In genomic region chr10:80170052-80170451, GRCm38 (mm10) we compare ENCODE assay signal across 12 mouse cellular contexts. TPM values are rescaled to one million over a fixed set of nuclear protein-coding genes. Genes with fewer than 3 reads are reported as not detected.
DNase-seq lines count a peak whose midpoint lies in the region; ATAC-seq and TF ChIP-seq lines count a peak whose summit lies in the region.
"Had no signal": no experiment of that assay in that cellular context is flagged by ENCODE, and none has a peak within 500 bp of the region (broad histone marks: within the 10 kb centered on the region; RNA-seq: fewer than 3 reads in every experiment).

No protein-coding gene starts in this region.

- no peaks in the 10 kb centered on the region for H3K9me3 ChIP-seq in E14TG2a.4 (ENCODE audit: low read length)
- H3K9me3 ChIP-seq in hindbrain, embryonic 13.5 days: no peaks in the 10 kb centered on the region
- H3K9me3 ChIP-seq: heart, embryonic 15.5 days; limb, embryonic 12.5 days had no signal

- H3K27ac ChIP-seq in cerebellum, adult 2 months (ENCODE audit: insufficient read depth, low read length): no peak overlapping the region
- 0 out of 2 replicates have a peak overlapping the region, but pooled peaks have one; percentile 18 for H3K27ac ChIP-seq in hindbrain, embryonic 13.5 days
- H3K27ac ChIP-seq: heart, embryonic 15.5 days; limb, embryonic 12.5 days had no signal

- H3K9ac ChIP-seq in hindbrain, embryonic 13.5 days: peak overlapping the region; percentile 51
- H3K9ac ChIP-seq: heart, embryonic 15.5 days had no signal

- 85% methylated on average over 16 of the region's 16 CpGs for WGBS in cerebellum, adult 2 months
- 98% methylated on average over 16 of the region's 16 CpGs for WGBS in hindbrain, embryonic 13.5 days

- H3K27me3 ChIP-seq in cerebellum, adult 2 months (ENCODE audit: control insufficient read depth, insufficient read depth, low read length): no peaks in the 10 kb centered on the region
- H3K27me3 ChIP-seq in E14TG2a.4 (ENCODE audit: insufficient read depth, low read length): no peaks in the 10 kb centered on the region
- no peaks in the 10 kb centered on the region for H3K27me3 ChIP-seq in hindbrain, embryonic 13.5 days
- H3K27me3 ChIP-seq: heart, embryonic 15.5 days; limb, embryonic 12.5 days had no signal

- peaks cover 13% of the 10 kb centered on the region for H3K4me1 ChIP-seq in cerebellum, adult 2 months (ENCODE audit: control insufficient read depth, insufficient read depth, low read length)
- H3K4me1 ChIP-seq in E14TG2a.4 (replicated peaks; ENCODE audit: low read depth, low read length): peaks cover 80% of the 10 kb centered on the region
- peaks cover 73% of the 10 kb centered on the region for H3K4me1 ChIP-seq in hindbrain, embryonic 13.5 days (replicated peaks)

- TF ChIP-seq POLR2A in cerebellum, adult 2 months (IDR thresholded peaks at IDR 0.05; ENCODE audit: borderline replicate concordance, insufficient read depth, low read length): no peak

- H3K4me3 ChIP-seq in cerebellum, adult 2 months (replicated peaks; ENCODE audit: insufficient read depth, low read depth, low read length): no peak overlapping the region
- peak overlapping the region; percentile 83 for H3K4me3 ChIP-seq in E14TG2a.4 (replicated peaks; ENCODE audit: low read length)
- H3K4me3 ChIP-seq in hindbrain, embryonic 13.5 days: peak overlapping the region; percentile 4; the same call in 1 of the 2 replicates
- H3K4me3 ChIP-seq: heart, embryonic 15.5 days; myocyte had no signal

- peaks cover 48% of the 10 kb centered on the region for H3K36me3 ChIP-seq in E14TG2a.4 (ENCODE audit: insufficient read depth, low read length)
- H3K36me3 ChIP-seq in hindbrain, embryonic 13.5 days: peaks cover 33% of the 10 kb centered on the region

- DNase-seq in cerebellum, adult 2 months: peak; percentile 36 to 37
- DNase-seq in kidney, adult 9 months: peak; percentile 24
- DNase-seq in kidney, postnatal 36 days: no peak
- no peak for DNase-seq in thymus, postnatal 25 days

- peak overlapping the region; percentile 15; the same call in 1 of the 2 replicates for H3K4me2 ChIP-seq in hindbrain, embryonic 13.5 days
- H3K4me2 ChIP-seq: heart, embryonic 15.5 days had no signal

- ATAC-seq in cerebellum, adult (ENCODE audit: insufficient number of reproducible peaks, low FRiP score, low TSS enrichment): no peak
- ATAC-seq in hindbrain, embryonic 13.5 days (ENCODE audit: low FRiP score): no peak
- no peak for ATAC-seq in megakaryocyte, adult 5-6 weeks (ENCODE audit: poor library complexity, severe bottlenecking)
- ATAC-seq: lung, postnatal 0 days had no signal

- TF ChIP-seq CTCF in cerebellum, adult 2 months (IDR thresholded peaks at IDR 0.05; ENCODE audit: borderline replicate concordance, insufficient read depth, low read depth, low read length): no peak
- TF ChIP-seq CTCF in E14TG2a.4 (conservative IDR thresholded peaks at IDR 0.05; ENCODE audit: low read length): no peak

RNA-seq across cellular contexts. Expression of gene 1600002K03Rik, which starts 2.7 kb away (rescaled TPM):
- polyA plus RNA-seq in cerebellum, adult 2 months (2012; rRNA removed): 16.4 and 18.0 TPM in 2 replicates
- 11.9 and 14.1 TPM in 2 replicates for polyA plus RNA-seq in hindbrain, embryonic 13.5 days (2015; fragmentation: Nextera tagmentation; extraction: Ambion mirVana)
- 19.3 and 21.0 TPM in 2 replicates for total RNA-seq in megakaryocyte, adult 5-6 weeks (2015)
- 18.8 and 20.9 TPM in 2 replicates for total RNA-seq in megakaryocyte, adult 5-6 weeks (2017)

RNA-seq across cellular contexts. Expression of gene Cirbp, which starts 4.3 kb away (rescaled TPM):
- polyA plus RNA-seq in cerebellum, adult 2 months (2012; rRNA removed): 240 and 261 TPM in 2 replicates
- 364 and 409 TPM in 2 replicates for polyA plus RNA-seq in hindbrain, embryonic 13.5 days (2015; fragmentation: Nextera tagmentation; extraction: Ambion mirVana)
- total RNA-seq in megakaryocyte, adult 5-6 weeks (2015): 11.7 and 13.8 TPM in 2 replicates
- total RNA-seq in megakaryocyte, adult 5-6 weeks (2017): 29.3 and 32.1 TPM in 2 replicates

RNA-seq across cellular contexts. Expression of gene Efna2, which starts 9.2 kb away (rescaled TPM):
- 10.2 and 10.7 TPM in 2 replicates for polyA plus RNA-seq in cerebellum, adult 2 months (2012; rRNA removed)
- 18.8 and 21.4 TPM in 2 replicates for polyA plus RNA-seq in hindbrain, embryonic 13.5 days (2015; fragmentation: Nextera tagmentation; extraction: Ambion mirVana)
- total RNA-seq in megakaryocyte, adult 5-6 weeks (2015): 0.49 TPM in 1 of 2 replicates, not detected in the other
- total RNA-seq in megakaryocyte, adult 5-6 weeks (2017): 0.12 TPM in 1 of 2 replicates, not detected in the other

RNA-seq across cellular contexts. Expression of gene Midn, which starts 22.0 kb away (rescaled TPM):
- polyA plus RNA-seq in cerebellum, adult 2 months (2012; rRNA removed): 26.1 and 26.5 TPM in 2 replicates
- 32.4 and 34.7 TPM in 2 replicates for polyA plus RNA-seq in hindbrain, embryonic 13.5 days (2015; fragmentation: Nextera tagmentation; extraction: Ambion mirVana)
- 29.5 and 29.6 TPM in 2 replicates for total RNA-seq in megakaryocyte, adult 5-6 weeks (2015)
- 22.4 and 36.1 TPM in 2 replicates for total RNA-seq in megakaryocyte, adult 5-6 weeks (2017)

RNA-seq across cellular contexts. Expression of gene Cbarp, which starts 29.4 kb away (rescaled TPM):
- 147 and 151 TPM in 2 replicates for polyA plus RNA-seq in cerebellum, adult 2 months (2012; rRNA removed)
- 57.4 and 59.2 TPM in 2 replicates for polyA plus RNA-seq in hindbrain, embryonic 13.5 days (2015; fragmentation: Nextera tagmentation; extraction: Ambion mirVana)
- 1.6 and 2.2 TPM in 2 replicates for total RNA-seq in megakaryocyte, adult 5-6 weeks (2015)
- total RNA-seq in megakaryocyte, adult 5-6 weeks (2017): 1.4 TPM in 1 of 2 replicates, not detected in the other

Comparison
In these comparisons a context has a peak if more than half of its experiments do, and no peak if none do; other contexts are left out.
1. DNase-seq: peak in cerebellum, adult 2 months (2 of 2) and kidney, adult 9 months (single experiment); none in kidney, postnatal 36 days (0 of 2) and thymus, postnatal 25 days (single experiment).